Mouse (Mus musculus) embryonic facial prominence, embryonic 10.5 days (tissue): ENCODE data around the gene Klk13. TPM values are rescaled to one million over a fixed set of nuclear protein-coding genes. Genes with fewer than 3 reads are reported as not detected.

Source experiments
- DNase-seq: peaks from one replicate; pipeline ENCODE4 v3.0.0-alpha.2; 2017; ENCODE audit warnings: low spot score
- H3K27ac ChIP-seq: fragments of 300-500 bp; sonication (generic); replicated peaks from 2 replicates; pipeline ENCODE4 v1.5.1; 2016; ENCODE audit warnings: mild to moderate bottlenecking
- H3K27me3 ChIP-seq: fragments of 300-500 bp; sonication (generic); replicated peaks from 2 replicates; pipeline ENCODE4 v1.6.1; 2016; ENCODE audit warnings: low read depth, mild to moderate bottlenecking; ENCODE audit not compliant: poor library complexity, severe bottlenecking
- H3K36me3 ChIP-seq: fragments of 300-500 bp; sonication (generic); replicated peaks from 2 replicates; pipeline ENCODE4 v1.6.1; 2016; ENCODE audit warnings: mild to moderate bottlenecking, moderate library complexity
- H3K4me1 ChIP-seq: fragments of 300-500 bp; sonication (generic); 2 replicates; pipeline ENCODE4 v1.6.1; 2016
- H3K4me3 ChIP-seq: fragments of 300-500 bp; sonication (generic); 2 replicates; pipeline ENCODE4 v1.5.1; 2016; ENCODE audit warnings: mild to moderate bottlenecking, moderate library complexity
- H3K9me3 ChIP-seq: fragments of 300-500 bp; sonication (generic); 2 replicates; pipeline ENCODE4 v1.6.1; 2016; ENCODE audit warnings: mild to moderate bottlenecking
- WGBS: fragments of 180-500 bp; shearing (Covaris S2); methylation state at CpG from one replicate; pipeline ENCODE4 v1.1.7; 2016; 5-methylcytosine and 5-hydroxymethylcytosine counted together
- polyA plus RNA-seq: library from polyadenylated mRNA; unstranded; fragments of >200 nt; fragmentation: Nextera tagmentation; extraction: Ambion mirVana; gene quantifications from 2 replicates; pipeline ENCODE4 v1.2.1, GENCODE M21; 2016

Klk13 gene
- polyA plus RNA-seq, 1 experiment from 2014 or later: 0.56 TPM

DNA sequence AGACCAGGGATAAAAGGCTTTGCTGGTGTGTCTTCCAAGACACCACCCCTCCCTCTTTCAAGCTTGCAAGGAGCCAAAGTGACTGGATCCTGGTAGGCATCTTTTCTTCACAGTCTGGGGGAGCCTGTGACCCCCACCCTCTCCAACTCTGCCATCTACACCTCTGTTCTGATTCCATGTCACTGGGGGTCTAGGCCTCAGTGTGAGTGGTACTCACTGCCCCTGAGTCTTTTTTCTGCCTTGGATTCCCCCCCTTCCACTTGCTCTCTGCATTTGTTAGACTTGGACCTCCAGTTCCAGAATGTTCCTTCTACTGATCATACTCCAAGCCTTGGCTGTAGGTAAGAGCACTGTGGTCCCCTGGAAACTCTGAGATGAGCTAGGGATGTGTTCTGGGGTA lies 22.2 kb upstream of the Klk13 start, which contains the start of gene Klk14:
TSS of gene Klk14 (plus strand) at position 301 of the 400 bp plus-strand sequence.
- Histone ChIP-seq H3K4me1 (no peaks in the 10 kb centered on the region), H3K27me3 (no peaks in the 10 kb centered on the region), H3K4me3 (no peak within 1 kb of the TSS), H3K9me3 (no peaks in the 10 kb centered on the region), H3K36me3 (no peaks in the 10 kb centered on the region), H3K27ac (no peak within 1 kb of the TSS)
- no peak for DNase-seq

- Histone ChIP-seq H3K9me3 (no peaks in the 10 kb centered on the region), H3K36me3 (no peaks in the 10 kb centered on the region), H3K4me3 (no peak overlapping the region), H3K27me3 (peaks cover 6% of the 10 kb centered on the region; the same call in 1 of the 2 replicates), H3K27ac (no peak overlapping the region), H3K4me1 (peaks cover 18% of the 10 kb centered on the region)
- no peak for DNase-seq
- WGBS: 93% methylated on average over 3 of the region's 3 CpGs
These were observed 2.3 kb upstream of the Klk13 start for GRCm38 (mm10) chr7:43710031-43710430.

DNA sequence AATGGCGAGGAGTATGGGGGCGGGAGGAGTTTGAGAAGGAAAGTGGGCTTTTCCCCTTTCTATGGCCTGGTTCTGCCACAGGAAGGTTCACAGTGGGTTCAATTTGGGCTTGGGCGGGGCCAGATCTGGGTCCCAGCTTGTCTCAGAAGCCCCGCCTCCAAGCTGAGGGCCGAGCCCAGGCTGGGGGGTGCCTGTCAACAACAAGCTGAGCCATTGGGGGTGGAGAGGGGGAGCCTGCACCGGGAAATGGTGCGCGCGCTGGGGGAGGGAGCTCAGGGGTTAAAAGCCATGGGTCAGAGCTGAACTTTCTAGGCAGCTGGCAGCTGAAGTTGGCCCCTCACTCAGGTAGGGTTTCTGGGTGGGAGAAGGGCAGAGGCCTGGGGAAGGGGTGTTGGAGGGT lies 550 bp downstream of the Klk13 start:
- 4% methylated on average over 9 of the region's 9 CpGs for WGBS
- DNase-seq: peak; percentile 33
- H3K4me3 ChIP-seq: peak overlapping the region; percentile 41

DNA sequence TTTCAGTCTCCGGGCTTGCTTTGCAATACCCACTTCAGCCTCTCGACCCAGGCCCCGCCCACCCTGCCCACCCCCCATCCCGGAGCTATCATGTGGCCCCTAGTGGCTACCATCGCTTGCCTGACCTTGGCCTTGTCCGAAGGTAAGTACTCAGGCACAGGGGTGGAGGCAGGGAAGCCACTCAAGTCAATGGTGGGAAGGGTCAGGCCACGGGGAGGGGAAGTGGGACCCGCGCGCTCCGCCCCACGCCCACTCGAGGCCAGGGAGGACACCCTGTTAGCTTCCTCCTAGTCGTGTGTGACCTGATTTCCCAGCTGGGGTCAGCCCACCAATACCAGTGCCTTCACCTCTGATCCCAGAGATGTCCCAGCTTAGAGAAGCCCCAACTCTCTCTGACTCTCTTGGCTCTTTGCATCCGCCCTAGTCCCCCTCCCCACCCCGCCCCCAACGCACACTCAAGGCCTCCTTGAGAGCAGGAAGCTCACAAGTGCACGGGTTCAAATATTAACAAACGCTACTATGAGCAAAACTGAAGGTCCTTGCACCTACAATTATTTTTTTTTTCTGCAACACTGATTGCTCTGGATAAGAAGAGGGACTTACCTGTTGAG lies 1.5 kb downstream of the Klk13 start:
- peak overlapping the region; percentile 41 for H3K4me3 ChIP-seq
- H3K27me3 ChIP-seq: peaks cover 6% of the 10 kb centered on the region; the same call in 1 of the 2 replicates
- H3K9me3 ChIP-seq: no peaks in the 10 kb centered on the region
- H3K27ac ChIP-seq: no peak overlapping the region
- 7% methylated on average over 19 of the region's 19 CpGs for WGBS
- DNase-seq: peak; percentile 20
- no peaks in the 10 kb centered on the region for H3K36me3 ChIP-seq
- peaks cover 18% of the 10 kb centered on the region for H3K4me1 ChIP-seq

More for the DNA sequence above, 550 bp downstream of the Klk13 start:
- H3K36me3 ChIP-seq: no peaks in the 10 kb centered on the region
- H3K4me1 ChIP-seq: peaks cover 18% of the 10 kb centered on the region
- H3K9me3 ChIP-seq: no peaks in the 10 kb centered on the region
- peaks cover 6% of the 10 kb centered on the region; the same call in 1 of the 2 replicates for H3K27me3 ChIP-seq
- no peak overlapping the region for H3K27ac ChIP-seq

DNA sequence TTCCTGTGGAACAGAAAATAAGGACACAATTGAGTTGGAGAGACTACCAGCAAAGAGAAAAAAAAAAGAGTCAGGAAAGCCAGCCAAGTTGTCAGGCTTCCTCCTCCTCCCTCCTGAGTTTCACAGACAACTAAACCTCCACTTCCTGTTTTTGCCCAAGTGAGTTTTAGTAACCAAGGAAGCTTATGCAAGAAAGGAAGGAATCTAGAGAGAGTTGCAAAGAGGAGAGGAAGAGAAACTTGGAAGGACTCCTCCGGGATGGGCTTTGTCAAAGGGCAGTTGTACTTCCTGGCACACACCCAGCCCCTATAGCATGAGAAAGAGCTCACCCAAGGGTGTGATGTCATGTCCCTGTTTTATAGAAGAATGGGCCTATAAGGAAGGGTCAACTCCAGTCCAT lies 35.4 kb downstream of the Klk13 start:
- H3K4me3 ChIP-seq: no peak overlapping the region
- DNase-seq: no peak
- no peaks in the 10 kb centered on the region for H3K4me1 ChIP-seq
- H3K36me3 ChIP-seq: no peaks in the 10 kb centered on the region
- H3K9me3 ChIP-seq: no peaks in the 10 kb centered on the region
- H3K27me3 ChIP-seq: no peaks in the 10 kb centered on the region
- 60% methylated on average over 1 of the region's 1 CpGs for WGBS
- H3K27ac ChIP-seq: no peak overlapping the region

DNA sequence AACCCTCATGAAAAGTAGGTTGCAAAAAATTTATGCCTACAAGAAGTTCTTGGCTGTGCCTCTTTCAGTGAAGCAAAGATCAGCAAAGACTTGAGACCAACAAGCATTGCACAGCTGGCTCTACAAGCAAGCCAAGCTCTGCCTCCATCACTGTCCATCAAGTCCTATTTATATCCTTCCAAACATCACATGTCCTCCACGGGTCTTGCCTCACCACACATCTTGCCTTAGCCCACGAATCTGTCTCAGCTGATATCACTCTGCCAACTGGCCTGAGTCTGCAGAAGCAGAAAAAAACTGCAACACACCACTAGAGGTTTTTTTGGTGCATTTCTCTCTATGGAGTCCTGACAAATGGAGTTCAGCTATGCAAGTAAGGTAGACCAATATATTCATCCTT lies 40.4 kb downstream of the Klk13 start:
- WGBS: 80% methylated on average over 2 of the region's 2 CpGs
- H3K27ac ChIP-seq: no peak overlapping the region

DNA sequence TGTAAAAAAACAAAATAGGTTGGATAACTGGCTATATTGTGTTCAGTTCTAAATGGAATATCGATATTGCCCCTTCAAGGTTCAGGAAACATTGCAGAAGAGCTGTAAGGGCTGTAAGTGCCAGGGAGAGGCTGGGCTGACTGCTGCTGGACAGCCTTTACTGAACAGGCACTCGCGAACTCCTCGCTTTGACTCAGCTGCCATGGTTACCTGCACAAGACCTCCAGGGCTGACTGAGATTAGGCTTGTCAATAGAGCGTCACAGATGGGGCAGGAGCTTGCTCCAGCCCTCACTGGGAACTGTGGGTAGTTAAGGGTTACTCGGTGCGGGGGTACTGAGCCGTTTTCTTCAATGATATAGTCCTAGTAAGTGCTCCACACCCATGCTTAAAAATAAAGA lies 54.1 kb downstream of the Klk13 start:
- H3K36me3 ChIP-seq: no peaks in the 10 kb centered on the region
- DNase-seq: no peak
- no peaks in the 10 kb centered on the region for H3K4me1 ChIP-seq
- 54% methylated on average over 8 of the region's 8 CpGs for WGBS
- H3K4me3 ChIP-seq: no peak overlapping the region
- no peaks in the 10 kb centered on the region for H3K27me3 ChIP-seq
- H3K9me3 ChIP-seq: no peaks in the 10 kb centered on the region
- no peak overlapping the region for H3K27ac ChIP-seq

More for the DNA sequence above, 40.4 kb downstream of the Klk13 start:
- H3K9me3 ChIP-seq: no peaks in the 10 kb centered on the region
- no peaks in the 10 kb centered on the region for H3K36me3 ChIP-seq
- DNase-seq: no peak
- H3K27me3 ChIP-seq: no peaks in the 10 kb centered on the region
- no peak overlapping the region for H3K4me3 ChIP-seq
- H3K4me1 ChIP-seq: no peaks in the 10 kb centered on the region

DNA sequence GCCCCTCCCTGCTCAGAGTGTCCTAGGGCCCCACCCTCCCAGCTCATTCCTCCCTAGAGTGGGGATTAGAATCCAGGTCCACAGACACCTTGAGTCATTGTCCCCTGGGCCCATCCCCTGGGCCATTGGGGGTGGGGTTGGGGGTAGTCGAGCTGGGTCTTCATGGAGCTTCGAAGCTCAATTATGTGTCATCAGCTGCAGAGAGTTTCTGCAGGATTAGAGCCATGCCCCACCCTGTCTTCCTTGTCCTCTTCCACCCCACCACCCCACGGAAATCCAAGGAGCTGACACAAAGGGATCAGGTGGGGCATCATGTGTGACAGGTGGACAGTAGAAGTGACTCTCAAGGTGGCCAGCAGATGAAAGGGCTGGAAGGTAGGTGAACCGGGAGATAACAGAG lies 56.2 kb downstream of the Klk13 start, which contains the start of gene Klk12:
TSS of gene Klk12 (plus strand) at position 301 of the 400 bp plus-strand sequence.
- H3K4me3 ChIP-seq: no peak within 1 kb of the TSS
- no peaks in the 10 kb centered on the region for H3K4me1 ChIP-seq
- H3K27ac ChIP-seq: no peak within 1 kb of the TSS
- DNase-seq: no peak
- H3K36me3 ChIP-seq: no peaks in the 10 kb centered on the region
- WGBS: 80% methylated on average over 4 of the region's 4 CpGs
- H3K9me3 ChIP-seq: no peaks in the 10 kb centered on the region
- H3K27me3 ChIP-seq: no peaks in the 10 kb centered on the region

GRCm38 (mm10) chr7:43769636-43770035 lies 57.3 kb downstream of the Klk13 start:
- WGBS: 88% methylated on average over 8 of the region's 8 CpGs
- Histone ChIP-seq H3K36me3 (no peaks in the 10 kb centered on the region), H3K4me1 (peaks cover under 1% of the 10 kb centered on the region; the same call in 1 of the 2 replicates), H3K4me3 (no peak overlapping the region), H3K27me3 (no peaks in the 10 kb centered on the region), H3K9me3 (no peaks in the 10 kb centered on the region), H3K27ac (no peak overlapping the region)
- no peak for DNase-seq

GRCm38 (mm10) chr7:43770701-43771100 lies 58.3 kb downstream of the Klk13 start:
- H3K4me1 ChIP-seq: peaks cover 10% of the 10 kb centered on the region
- 95% methylated on average over 10 of the region's 10 CpGs for WGBS
- H3K27ac ChIP-seq: no peak overlapping the region
- H3K9me3 ChIP-seq: no peaks in the 10 kb centered on the region
- no peaks in the 10 kb centered on the region for H3K36me3 ChIP-seq
- no peak for DNase-seq
- no peak overlapping the region for H3K4me3 ChIP-seq
- H3K27me3 ChIP-seq: no peaks in the 10 kb centered on the region

DNA sequence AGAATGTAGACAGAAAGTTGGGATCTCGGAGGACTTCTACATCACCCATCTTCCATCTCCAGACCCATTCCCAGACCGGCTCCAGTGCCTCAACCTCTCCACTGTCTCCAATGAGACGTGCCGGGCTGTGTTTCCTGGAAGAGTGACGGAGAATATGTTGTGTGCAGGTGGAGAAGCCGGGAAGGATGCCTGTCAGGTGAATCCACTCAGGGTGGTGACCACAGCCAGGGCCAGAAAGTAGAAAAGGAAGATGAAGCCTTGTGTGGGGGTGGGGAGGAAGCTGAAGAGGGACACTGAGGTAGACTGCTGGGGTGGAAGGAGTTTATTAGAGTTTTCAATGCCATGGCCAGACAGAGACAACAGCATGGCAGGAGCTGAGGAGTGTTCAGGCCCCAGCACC lies 59.5 kb downstream of the Klk13 start:
- Histone ChIP-seq H3K9me3 (no peaks in the 10 kb centered on the region), H3K36me3 (no peaks in the 10 kb centered on the region), H3K4me1 (peaks cover 10% of the 10 kb centered on the region), H3K27me3 (no peaks in the 10 kb centered on the region), H3K27ac (no peak overlapping the region), H3K4me3 (no peak overlapping the region)
- WGBS: 92% methylated on average over 6 of the region's 6 CpGs
- no peak for DNase-seq

GRCm38 (mm10) chr7:43772901-43773300 lies 60.5 kb downstream of the Klk13 start:
- Histone ChIP-seq H3K4me1 (peaks cover 10% of the 10 kb centered on the region), H3K9me3 (no peaks in the 10 kb centered on the region)
- no peak for DNase-seq

GRCm38 (mm10) chr7:43774364-43774763 lies 62.0 kb downstream of the Klk13 start, which contains the start of gene Klk11:
Klk11 (plus strand) TSS chr7:43774604.
- peak within 1 kb of the TSS; percentile 71 for H3K27ac ChIP-seq
- WGBS: 85% methylated on average over 5 of the region's 5 CpGs
- no peaks in the 10 kb centered on the region for H3K9me3 ChIP-seq
- no peaks in the 10 kb centered on the region for H3K27me3 ChIP-seq
- peaks cover 10% of the 10 kb centered on the region for H3K4me1 ChIP-seq
- DNase-seq: no peak
- H3K4me3 ChIP-seq: no peak within 1 kb of the TSS
- H3K36me3 ChIP-seq: no peaks in the 10 kb centered on the region

More at GRCm38 (mm10) chr7:43772901-43773300, 60.5 kb downstream of the Klk13 start:
- 77% methylated on average over 3 of the region's 3 CpGs for WGBS
- H3K27ac ChIP-seq: no peak overlapping the region
- H3K27me3 ChIP-seq: no peaks in the 10 kb centered on the region
- no peak overlapping the region for H3K4me3 ChIP-seq
- H3K36me3 ChIP-seq: no peaks in the 10 kb centered on the region
